Mouse (Mus musculus): ENCODE data around the gene Trp53rka.

Gene Trp53rka

DNA sequence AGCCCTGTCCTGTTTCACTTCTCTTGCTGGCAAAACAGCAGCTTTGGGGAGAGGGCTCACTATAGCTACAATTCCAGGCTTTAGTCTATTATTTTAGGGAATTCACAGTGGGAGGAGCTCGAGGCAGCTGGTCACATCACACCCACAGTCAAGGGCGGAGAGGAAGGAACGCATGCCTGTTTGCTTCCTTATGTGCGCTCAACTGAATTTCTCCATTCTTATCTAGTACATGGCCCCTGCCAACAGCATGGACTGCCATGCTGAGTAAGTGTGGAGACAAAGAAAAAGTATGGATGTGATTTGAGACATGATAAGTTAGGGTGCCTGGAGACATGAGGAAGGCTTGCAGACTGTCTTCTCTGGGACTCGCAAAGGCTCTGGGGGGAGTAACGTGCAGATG, 9.0 kb downstream of the Trp53rka start:
- DNase-seq: no peak

DNA sequence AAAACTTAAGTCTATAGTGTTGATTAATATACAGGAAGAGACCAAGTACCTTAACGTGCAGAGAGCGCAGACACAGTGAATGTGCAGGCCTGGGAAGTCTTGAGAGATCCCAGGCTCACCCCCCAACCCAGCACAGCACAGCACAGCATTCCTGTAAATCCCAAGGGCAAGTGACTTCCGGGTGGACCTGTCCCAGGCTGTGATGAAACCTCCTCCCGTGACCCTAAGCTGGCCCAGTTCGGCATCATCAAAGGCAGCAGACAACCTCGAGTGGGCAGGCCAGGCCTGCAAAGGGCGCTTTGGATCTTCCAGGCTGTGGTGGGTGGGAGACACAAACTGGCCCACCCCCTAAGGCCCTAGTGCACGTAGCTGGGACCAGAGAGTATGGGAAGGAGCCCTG, 11.1 kb downstream of the Trp53rka start:
- DNase-seq: no peak

DNA sequence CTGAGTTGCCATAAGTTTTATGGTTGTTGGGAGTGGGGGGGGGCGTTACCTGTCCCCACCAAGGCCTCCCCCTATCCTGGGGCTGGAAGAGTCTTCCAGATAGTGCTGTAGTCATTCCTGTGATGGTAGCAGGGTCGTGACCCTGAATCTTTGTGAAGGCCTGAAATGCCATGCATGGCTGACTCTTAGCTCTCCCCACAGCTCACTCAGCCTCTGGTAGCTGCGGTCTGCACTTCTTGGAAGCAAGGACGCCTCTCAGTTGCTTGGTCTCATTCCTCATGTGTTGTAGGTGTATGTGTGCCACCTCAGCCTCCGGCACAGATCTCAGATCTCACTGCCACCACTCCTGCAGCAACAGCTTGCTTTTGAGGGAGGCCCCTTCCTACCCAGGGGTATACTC, 17.3 kb downstream of the Trp53rka start:
- DNase-seq: no peak

DNA sequence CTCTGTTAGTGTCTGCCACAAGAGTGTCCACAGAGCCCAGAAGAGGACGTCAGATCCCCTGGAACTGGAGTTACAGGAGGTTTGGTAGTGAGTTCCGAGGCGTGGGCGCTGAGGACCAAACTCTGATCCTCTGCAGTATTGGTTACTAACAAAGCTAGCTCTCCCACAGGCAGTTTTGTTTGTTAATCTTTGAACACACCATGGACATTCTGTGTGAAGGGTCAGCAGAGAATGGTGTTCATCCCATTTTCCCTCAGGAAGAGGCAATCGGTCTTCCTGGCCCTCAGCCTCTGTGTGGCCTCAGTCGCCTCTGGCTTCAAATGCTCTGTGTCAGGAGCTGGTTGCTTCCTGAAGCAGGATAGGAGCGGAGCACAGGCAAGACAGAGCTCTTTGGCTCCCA, 17.7 kb downstream of the Trp53rka start:
- DNase-seq: no peak

DNA sequence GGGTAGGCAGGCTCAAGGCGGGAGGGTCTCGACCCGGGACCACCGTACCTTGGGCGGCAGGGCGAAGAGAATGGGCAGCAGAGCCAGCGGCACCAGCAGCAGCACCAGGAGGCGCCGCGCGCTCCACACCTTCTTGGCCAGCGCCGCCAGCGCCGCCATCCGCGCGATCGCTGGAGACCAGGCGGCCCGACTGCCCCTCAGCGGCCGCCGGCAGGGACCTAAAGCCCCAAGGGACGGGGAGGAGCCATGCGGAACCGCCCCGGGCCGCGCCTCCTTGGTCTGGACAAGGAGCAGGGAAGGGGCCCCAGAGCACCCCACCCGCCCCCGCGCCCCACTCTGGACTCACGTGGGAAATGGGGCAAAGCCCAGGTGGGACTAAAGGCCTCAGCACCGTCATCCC, 20.1 kb downstream of the Trp53rka start, which contains the start of gene Slc13a3:
TSS of gene Slc13a3 (minus strand) at position 228 of the 400 bp plus-strand sequence.
- peak; percentile 29 to 48 for DNase-seq

DNA sequence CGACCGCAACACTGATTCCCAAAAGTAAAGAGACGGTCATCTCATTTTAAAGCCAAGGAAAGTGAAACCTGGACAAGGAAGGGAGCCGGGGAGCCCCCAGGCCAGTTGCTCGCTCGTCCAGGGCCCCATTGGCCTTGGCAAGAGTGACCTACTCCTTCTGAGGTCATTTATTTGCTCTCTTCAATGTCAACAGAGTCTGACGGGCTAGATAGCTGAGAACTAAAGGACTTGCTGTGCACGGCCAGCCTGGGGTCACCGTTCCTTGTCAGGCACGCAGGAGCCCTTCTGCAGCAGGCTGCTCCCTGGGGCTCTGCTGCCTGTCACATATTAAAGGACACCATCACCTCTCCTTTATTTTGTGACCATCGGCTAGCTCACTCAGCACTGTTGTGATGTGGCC, 21.2 kb downstream of the Trp53rka start:
- no peak for DNase-seq

DNA sequence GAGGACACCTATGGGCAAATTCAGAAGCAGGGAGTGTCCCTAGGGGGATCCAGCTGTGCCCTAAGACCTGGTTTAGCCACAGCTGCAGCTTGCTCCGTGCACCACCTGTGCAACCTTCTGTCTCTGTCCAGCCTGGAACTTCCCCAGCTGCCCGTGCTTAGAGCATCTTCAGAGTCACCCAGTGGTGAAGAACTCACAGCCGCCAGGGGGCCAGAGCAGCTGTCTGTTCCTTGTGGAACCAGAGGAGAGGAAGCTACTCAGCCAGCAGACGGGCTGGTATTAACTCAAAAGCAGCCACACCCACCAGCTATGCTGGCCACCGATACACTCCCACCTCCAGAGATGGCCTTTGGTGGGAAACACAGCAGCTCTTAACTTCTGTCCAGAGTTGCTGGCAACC, 23.0 kb downstream of the Trp53rka start:
- DNase-seq: peak; percentile 47 to 48

DNA sequence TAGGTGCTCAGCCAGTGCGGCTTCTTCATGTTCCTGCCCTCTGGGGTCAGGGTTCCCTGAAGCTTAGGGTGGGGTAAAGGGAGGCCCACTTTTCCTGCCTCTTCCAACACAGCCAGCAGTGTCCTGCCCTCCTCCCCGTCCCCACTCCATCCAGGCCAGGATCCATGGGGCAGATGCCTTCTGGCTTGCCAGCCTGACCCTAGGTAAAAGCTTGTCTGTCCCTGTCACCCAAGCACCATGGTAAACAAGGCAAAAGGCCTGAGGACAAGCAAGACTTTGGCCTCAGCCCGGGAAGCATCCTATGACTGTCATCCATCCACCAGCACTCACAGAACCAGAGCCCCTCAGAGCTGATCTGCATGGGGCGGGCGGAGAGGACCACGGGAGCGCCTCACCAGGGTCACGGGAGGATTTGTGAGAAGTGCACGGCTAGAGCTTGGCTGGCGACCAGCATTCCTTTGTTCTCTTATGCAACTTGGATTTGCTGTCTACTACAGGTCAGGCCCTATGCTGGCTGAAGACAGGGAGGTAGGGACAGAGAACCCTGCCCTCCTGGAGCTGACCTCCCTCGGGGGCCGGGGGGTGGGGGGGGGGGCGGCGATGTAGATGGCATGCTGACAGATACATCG, 25.2 kb downstream of the Trp53rka start:
- DNase-seq: peak in 1 of 2 experiments; percentile 44

DNA sequence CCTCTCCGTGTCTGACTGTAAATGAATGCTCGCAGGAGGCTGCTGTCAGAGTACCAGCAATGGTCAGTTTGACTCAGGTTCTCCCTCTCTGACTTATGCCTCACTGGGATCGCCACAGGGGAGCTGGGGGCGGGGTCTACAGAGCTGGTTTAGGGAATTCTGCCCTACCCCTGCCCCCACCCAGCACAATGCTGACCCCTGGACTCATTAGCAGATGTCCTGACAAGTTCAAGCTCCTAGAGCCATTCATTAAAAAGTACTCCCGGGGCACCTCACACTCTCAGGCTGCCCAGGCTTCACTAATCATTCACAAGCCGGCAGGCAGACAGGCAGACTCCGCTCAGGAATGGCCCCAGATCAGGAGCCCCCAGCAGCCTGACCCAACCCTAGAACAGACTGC, 33.5 kb downstream of the Trp53rka start:
- no peak for DNase-seq

DNA sequence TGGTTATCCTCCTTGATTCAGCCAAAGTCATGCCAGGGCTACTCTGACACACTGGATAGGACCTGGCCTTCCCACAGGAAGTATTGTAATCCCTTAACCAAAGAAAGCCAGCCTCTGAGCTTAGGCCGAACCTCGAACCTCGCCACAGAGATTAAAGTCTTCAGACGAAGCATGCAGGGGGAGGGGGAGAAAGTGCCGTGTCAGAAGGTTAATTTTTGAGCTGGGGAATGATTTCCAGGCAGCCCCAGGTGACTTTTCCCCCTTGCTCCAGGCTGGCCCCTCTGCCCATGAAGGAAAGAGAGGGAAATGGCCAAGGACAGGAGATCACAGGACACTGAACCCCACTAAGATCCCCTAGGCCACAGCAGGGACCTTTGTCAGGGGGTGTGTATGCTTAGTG, 34.9 kb downstream of the Trp53rka start:
- no peak for DNase-seq

DNA sequence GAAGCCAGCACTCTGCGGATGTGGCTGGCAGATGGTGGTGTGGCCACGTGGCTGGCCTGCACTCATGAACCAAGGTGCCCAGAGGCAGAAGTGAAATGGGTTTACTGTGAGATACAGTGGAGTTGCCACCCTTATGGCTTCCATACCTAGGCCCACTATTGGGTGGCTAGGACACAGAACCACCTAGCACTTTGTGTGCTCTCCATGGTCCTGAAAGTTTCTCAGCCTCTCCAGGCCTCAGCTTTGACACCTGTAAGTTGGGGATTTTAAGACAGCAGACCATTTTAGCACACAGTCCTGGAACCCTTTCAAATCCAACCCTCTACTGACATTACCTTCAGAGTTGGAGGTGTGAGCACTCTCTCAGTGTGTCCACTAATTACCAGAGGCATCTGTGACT, 36.4 kb downstream of the Trp53rka start:
- DNase-seq: peak in 1 of 2 experiments; percentile 6

DNA sequence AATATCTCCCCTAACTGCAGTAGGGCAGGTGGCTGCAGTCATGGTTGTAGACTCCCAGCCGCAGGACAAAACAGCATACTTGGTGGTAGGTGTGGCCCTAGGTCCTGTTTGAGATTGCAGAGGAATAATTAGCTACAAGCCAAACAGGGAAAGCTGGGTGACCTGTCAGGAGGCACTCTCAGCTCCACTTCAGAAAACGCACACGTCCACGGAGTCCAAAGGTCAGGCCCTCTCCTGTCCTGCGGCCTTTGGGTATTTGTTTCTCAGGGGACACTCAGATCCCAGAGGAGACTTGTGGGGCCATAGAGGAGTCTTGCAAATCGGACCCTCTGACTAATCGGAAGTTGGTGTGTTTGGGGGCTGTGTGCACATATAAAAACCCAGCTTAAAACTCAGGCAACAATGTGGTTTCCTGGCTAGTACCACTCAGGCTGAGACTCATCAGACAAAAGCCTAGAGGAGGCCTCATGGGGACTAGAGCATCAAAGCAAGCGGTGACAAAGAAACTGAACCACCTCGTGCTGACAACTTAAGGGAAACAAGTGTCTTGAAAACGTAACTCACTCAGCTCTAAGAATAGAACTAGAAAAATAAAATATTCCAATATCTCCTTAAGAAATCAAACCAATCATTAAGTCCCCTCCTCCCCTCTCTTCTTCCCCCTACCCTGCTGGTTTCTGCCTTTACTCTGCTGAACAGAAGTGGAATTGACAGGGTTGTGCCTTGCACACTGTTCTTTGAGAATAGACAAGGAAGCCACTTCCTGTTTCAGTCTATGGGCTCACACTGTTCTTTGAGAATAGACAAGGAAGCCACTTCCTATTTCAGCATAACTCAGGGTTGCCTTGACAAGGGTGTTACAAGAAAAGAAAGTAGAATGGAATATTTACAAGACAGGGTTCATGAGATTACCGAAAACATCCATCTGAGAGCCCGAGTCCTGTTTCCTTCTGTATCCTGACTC, 40.1 kb downstream of the Trp53rka start:
- no peak for DNase-seq

DNA sequence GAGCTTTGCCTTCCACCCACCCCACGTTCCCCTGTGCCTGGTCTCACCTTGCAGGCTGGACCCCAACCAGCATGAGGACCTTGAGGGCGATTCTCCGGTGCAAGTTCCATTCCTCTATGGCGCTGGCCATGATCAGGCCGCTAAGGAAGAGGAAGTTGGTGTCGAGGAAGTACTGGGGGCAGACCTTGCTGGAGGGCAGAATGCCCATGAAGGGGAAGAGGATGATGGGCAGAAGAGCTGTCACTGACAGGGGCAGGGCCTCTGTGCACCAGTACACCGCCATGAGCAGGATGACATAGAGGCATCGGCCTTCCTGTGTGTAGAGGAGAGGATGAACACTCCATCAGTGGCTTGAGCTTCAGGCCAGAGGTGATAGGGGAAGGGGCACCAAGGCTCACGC, 44.6 kb downstream of the Trp53rka start:
- no peak for DNase-seq

DNA sequence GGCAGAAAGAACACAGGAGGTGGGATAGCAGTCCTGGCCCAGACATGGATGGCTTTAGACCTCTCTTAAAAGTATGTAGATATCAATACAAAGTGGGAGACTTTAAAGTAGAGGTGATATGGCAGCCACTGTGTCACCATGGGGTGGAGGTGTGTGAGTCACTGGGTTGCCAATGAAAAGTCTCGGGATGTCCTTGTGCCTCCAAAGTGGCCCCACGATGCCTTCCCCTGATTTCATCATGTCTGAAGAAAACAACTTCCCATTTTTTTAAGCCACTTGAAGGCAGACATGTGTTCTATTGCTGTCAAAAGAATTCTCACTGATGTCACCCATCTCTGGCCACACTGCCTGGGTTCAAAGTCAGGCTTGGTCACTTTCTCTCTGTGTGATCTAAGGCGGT, 48.3 kb downstream of the Trp53rka start:
- no peak for DNase-seq

DNA sequence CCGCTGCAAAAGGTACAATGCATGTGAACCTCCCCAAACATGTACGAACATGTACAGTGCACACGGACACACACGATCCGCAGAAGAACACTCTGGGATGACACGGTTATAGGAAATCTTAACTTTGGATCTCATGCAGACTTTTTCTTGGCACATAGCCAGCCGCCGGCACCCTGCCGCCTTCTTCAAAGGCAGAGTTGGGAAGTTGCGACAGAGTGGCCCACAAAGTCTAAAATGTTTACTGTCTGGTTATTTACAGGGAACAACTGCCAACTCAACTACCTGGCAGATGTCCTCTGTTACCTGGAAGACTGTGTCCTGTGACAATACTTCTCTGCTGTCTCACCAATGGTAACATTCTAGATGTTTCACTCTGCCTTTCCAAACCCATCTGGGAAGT, 50.1 kb downstream of the Trp53rka start:
- DNase-seq: no peak

DNA sequence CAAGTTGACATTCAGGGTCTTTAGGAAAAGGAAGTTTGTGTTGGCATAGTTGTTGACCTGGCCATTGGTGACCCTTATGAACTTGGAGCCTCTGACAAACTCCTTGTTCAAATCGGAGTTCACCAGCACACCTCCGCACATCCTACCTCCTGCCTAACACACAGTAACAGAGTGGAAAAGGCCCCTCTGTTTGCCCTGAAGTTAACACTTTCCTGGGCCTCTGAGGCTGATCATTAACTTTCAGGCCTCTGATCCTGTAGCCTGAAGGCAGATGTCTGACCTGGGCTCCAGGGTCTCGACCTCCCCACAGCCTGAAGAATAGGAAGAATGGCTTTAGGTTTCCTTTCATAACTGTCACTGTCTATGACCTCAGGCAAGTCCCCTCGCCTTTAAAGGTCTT, 51.5 kb downstream of the Trp53rka start:
- DNase-seq: no peak
